Mouse (Mus musculus): ENCODE measurements around the gene Bmp8a. TPM values are rescaled to one million over a fixed set of nuclear protein-coding genes. Genes with fewer than 3 reads are reported as not detected.
"Not testable (repeated sequence)": the region's sequence is repeated elsewhere in the genome, so short reads cannot be mapped to it uniquely, and the experiment has no call there.

The Bmp8a gene
- total RNA-seq, 2 experiments from 2014 or later: 0.90 TPM; not detected in 1

GRCm38 (mm10) chr4:123328946-123329345, 14.1 kb downstream of the Bmp8a start:
- DNase-seq: no peak

- DNase-seq: no peak
Measured at GRCm38 (mm10) chr4:123327630-123328029, 15.4 kb downstream of the Bmp8a start.

GRCm38 (mm10) chr4:123326087-123326486, 17.0 kb downstream of the Bmp8a start:
- DNase-seq: peak; percentile 33

GRCm38 (mm10) chr4:123323534-123323933, 19.5 kb downstream of the Bmp8a start, which contains the start of gene Oxct2a:
Oxct2a (minus strand) TSS chr4:123323634.
- DNase-seq: no peak

GRCm38 (mm10) chr4:123322910-123323309, 20.1 kb downstream of the Bmp8a start:
- not testable (repeated sequence) for DNase-seq

- no peak for DNase-seq
Measured at GRCm38 (mm10) chr4:123314497-123314896, 28.6 kb downstream of the Bmp8a start.

- no peak for DNase-seq
Measured at GRCm38 (mm10) chr4:123313010-123313409, 30.0 kb downstream of the Bmp8a start.

- DNase-seq: no peak
Measured at GRCm38 (mm10) chr4:123311845-123312244, 31.2 kb downstream of the Bmp8a start.

GRCm38 (mm10) chr4:123308292-123308691, 34.8 kb downstream of the Bmp8a start:
- DNase-seq: no peak

GRCm38 (mm10) chr4:123306999-123307398, 36.1 kb downstream of the Bmp8a start:
- DNase-seq: no peak

GRCm38 (mm10) chr4:123305789-123306188, 37.3 kb downstream of the Bmp8a start:
- DNase-seq: peak; percentile 46

- peak; percentile 77 for DNase-seq
Measured at GRCm38 (mm10) chr4:123298980-123299670, 43.9 kb downstream of the Bmp8a start.

- no peak for DNase-seq
Measured at GRCm38 (mm10) chr4:123298226-123298625, 44.8 kb downstream of the Bmp8a start.

GRCm38 (mm10) chr4:123297195-123297960, 45.7 kb downstream of the Bmp8a start:
- DNase-seq: peak; percentile 66

- DNase-seq: peak; percentile 28
Measured at GRCm38 (mm10) chr4:123296148-123296534, 46.9 kb downstream of the Bmp8a start.

GRCm38 (mm10) chr4:123295516-123296147, 47.4 kb downstream of the Bmp8a start:
- peak; percentile 29 for DNase-seq

- not testable (repeated sequence) for DNase-seq
Measured at GRCm38 (mm10) chr4:123295026-123295425, 48.0 kb downstream of the Bmp8a start.

- no peak for DNase-seq
Measured at GRCm38 (mm10) chr4:123293661-123294443, 49.2 kb downstream of the Bmp8a start.

GRCm38 (mm10) chr4:123292989-123293388, 50.1 kb downstream of the Bmp8a start:
- peak; percentile 66 for DNase-seq

- no peak for DNase-seq
Measured at GRCm38 (mm10) chr4:123292390-123292789, 50.7 kb downstream of the Bmp8a start.

GRCm38 (mm10) chr4:123289038-123289437, 54.0 kb downstream of the Bmp8a start:
- peak; percentile 19 for DNase-seq

- DNase-seq: no peak
Measured at GRCm38 (mm10) chr4:123286790-123287189, 56.3 kb downstream of the Bmp8a start.

All from adrenal gland, postnatal 10 days (tissue).